Mouse (Mus musculus) cerebellum, adult 11 months (tissue): ENCODE results near the gene Gm20830.
"Not testable (repeated sequence)": the region's sequence is repeated elsewhere in the genome, so short reads cannot be mapped to it uniquely, and the experiment has no call there.

Experiments used
- DNase-seq: peaks from one replicate; pipeline ENCODE4 v3.0.0; 2022

Gm20830 gene

DNA sequence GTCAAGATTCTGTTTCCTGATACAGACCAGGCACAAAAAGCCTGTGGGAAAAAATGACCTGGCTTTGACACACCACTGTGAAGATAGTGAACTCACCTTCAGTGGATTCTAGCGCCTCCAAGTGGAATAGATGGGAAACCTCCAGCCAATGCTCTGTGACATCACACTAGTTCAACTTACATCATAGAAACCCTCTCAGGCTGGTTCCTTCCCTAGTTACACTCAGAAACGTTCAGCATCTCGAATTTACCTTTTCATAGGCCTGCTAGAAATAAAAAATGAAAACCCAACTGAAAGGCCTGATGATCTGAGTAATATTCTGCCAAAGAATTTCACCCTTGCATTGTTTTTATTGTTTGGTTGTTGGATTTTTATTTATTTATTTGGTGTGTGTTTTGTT lies at the start of gene Gm20830:
Gene Gm20830 (minus strand): TSS at position 101 of the 400 bp plus-strand sequence.
- not testable (repeated sequence) for DNase-seq
